17 mouse cellular contexts compared by ENCODE assay signal in the genomic region with DNA sequence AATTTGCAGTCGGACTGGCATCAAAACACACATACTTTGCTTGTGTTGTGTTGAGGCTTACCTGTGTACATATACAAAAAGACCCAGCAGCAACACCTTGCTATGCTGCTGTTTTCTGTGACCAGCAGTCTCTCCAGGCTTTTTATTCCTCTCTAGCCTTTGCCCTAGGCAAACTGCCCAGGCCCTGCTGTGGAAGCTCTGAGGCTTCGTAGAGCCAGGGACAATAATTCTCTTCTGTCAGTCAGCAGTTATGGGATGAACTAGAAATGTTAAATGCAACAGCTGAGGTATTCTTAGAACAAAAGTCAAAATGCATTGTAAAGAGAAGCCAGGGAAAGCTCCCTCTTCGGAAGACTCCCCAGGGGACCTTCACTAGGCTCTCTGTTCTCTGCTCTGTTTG.
DNase-seq lines count a peak whose midpoint lies in the region; ATAC-seq and TF ChIP-seq lines count a peak whose summit lies in the region.
"Had no signal": no experiment of that assay in that cellular context is flagged by ENCODE, and none has a peak within 500 bp of the region (broad histone marks: within the 10 kb centered on the region; RNA-seq: fewer than 3 reads in every experiment).

No protein-coding gene starts in this region.

- H3K27me3 ChIP-seq in heart, embryonic 12.5 days (replicated peaks), result no peaks in the 10 kb centered on the region
- no peaks in the 10 kb centered on the region for H3K27me3 ChIP-seq in forebrain, postnatal 0 days (ENCODE audit: insufficient read depth, low read length)
- H3K27me3 ChIP-seq: embryonic facial prominence, embryonic 15.5 days; Patski had no signal

- peak; percentile 50 for DNase-seq in adrenal gland, postnatal 10 days
- no peak for DNase-seq in adrenal gland, adult 18-20 months (ENCODE audit: low spot score in 2 of 2)
- DNase-seq in heart, postnatal 10 days, result peak; percentile 11 to 15
- DNase-seq in ovary, postnatal 36 days (ENCODE audit: low spot score), result peak; percentile 6
- no peak for DNase-seq in ovary, postnatal 10 days (ENCODE audit: low spot score)
- DNase-seq in frontal cortex, postnatal 14 days (ENCODE audit: low spot score in 2 of 2), result no peak
- DNase-seq in forebrain, postnatal 0 days, result no peak
- DNase-seq: cerebellum, postnatal 14 days; lung, adult 18-20 months; thymus, postnatal 25 days had no signal

- WGBS in heart, embryonic 12.5 days, result 64% methylated on average over 3 of the region's 3 CpGs
- 54% methylated on average over 3 of the region's 3 CpGs for WGBS in forebrain, postnatal 0 days

- H3K4me3 ChIP-seq in heart, embryonic 12.5 days, result no peak overlapping the region
- H3K4me3 ChIP-seq in forebrain, postnatal 0 days (ENCODE audit: low read depth, low read length), result no peak overlapping the region
- H3K4me3 ChIP-seq: embryonic facial prominence, embryonic 15.5 days; heart, adult 2 months; hindbrain, embryonic 10.5 days had no signal

- no peak overlapping the region for H3K9ac ChIP-seq in heart, embryonic 12.5 days
- no peak overlapping the region for H3K9ac ChIP-seq in forebrain, postnatal 0 days
- H3K9ac ChIP-seq: embryonic facial prominence, embryonic 15.5 days had no signal

- no peaks in the 10 kb centered on the region for H3K9me3 ChIP-seq in heart, embryonic 12.5 days (replicated peaks)
- H3K9me3 ChIP-seq in forebrain, postnatal 0 days (ENCODE audit: low read length), result no peaks in the 10 kb centered on the region
- H3K9me3 ChIP-seq: embryonic facial prominence, embryonic 15.5 days; hindbrain, embryonic 10.5 days had no signal

- H3K4me2 ChIP-seq in heart, embryonic 12.5 days, result no peak overlapping the region
- no peak overlapping the region for H3K4me2 ChIP-seq in forebrain, postnatal 0 days (ENCODE audit: low read depth)
- H3K4me2 ChIP-seq: embryonic facial prominence, embryonic 15.5 days; liver, embryonic 11.5 days had no signal

- ATAC-seq in heart, embryonic 12.5 days (ENCODE audit: insufficient number of reproducible peaks, low FRiP score), result no peak
- ATAC-seq in forebrain, postnatal 0 days, result no peak
- ATAC-seq: CD4-positive, CD25-positive, alpha-beta regulatory T cell, adult 4 months; Patski had no signal

- no peak overlapping the region for H3K27ac ChIP-seq in heart, embryonic 12.5 days (ENCODE audit: poor library complexity, severe bottlenecking)
- no peak overlapping the region for H3K27ac ChIP-seq in forebrain, postnatal 0 days (ENCODE audit: low read depth, low read length)
- H3K27ac ChIP-seq: embryonic facial prominence, embryonic 15.5 days; heart, adult 2 months; hindbrain, embryonic 10.5 days had no signal

- H3K36me3 ChIP-seq in heart, embryonic 12.5 days, result no peaks in the 10 kb centered on the region
- no peaks in the 10 kb centered on the region for H3K36me3 ChIP-seq in forebrain, postnatal 0 days (ENCODE audit: insufficient read depth)
- H3K36me3 ChIP-seq: embryonic facial prominence, embryonic 15.5 days; hindbrain, embryonic 10.5 days had no signal

- intact Hi-C loops in heart, postnatal 10 days (cut with DNase I), result no loop called here

- H3K4me1 ChIP-seq in heart, embryonic 12.5 days (replicated peaks), result no peaks in the 10 kb centered on the region
- no peaks in the 10 kb centered on the region for H3K4me1 ChIP-seq in forebrain, postnatal 0 days (ENCODE audit: insufficient read depth)
- H3K4me1 ChIP-seq: embryonic facial prominence, embryonic 15.5 days; hindbrain, embryonic 10.5 days had no signal

- no peak for TF ChIP-seq CTCF in forebrain, postnatal 0 days (IDR thresholded peaks at IDR 0.05; ENCODE audit: low read depth)

Comparison
In these comparisons a context has a peak if more than half of its experiments do, and no peak if none do; other contexts are left out.
1. DNase-seq: peak in adrenal gland, postnatal 10 days (single experiment), heart, postnatal 10 days (2 of 2) and ovary, postnatal 36 days (single experiment); none in adrenal gland, adult 18-20 months (0 of 2), ovary, postnatal 10 days (single experiment), frontal cortex, postnatal 14 days (0 of 2) and forebrain, postnatal 0 days (single experiment).